In the genomic region with DNA sequence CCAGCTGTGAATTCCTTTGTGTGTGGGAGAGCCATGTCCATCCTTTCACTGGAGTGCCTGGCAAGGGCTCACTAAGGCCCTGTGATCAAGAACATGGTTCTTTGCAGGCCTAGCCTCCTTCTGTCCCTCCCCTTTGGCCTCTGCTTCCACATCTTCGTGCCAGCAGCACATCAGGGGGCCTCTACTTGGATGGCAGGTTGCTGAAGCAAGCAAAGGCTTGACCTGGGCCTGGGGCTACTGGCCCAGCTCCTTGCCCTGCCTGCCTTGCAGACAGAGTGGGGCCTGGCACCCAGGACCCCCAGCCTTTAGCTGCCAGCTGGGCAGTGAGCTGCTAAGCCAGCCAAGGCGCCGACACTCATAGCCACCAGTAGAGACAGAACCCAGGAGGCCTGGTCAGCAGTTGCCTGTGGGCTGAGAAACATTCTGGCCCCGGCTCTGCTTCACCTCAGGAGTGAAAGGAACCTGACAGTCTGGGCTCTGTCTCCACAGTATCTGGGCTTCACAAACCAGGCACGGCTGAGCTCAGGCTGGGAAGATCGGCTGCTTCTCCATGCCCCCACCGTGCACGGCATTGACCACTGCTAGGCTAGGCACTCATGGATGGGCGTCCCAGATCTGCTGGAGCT, we compare ENCODE assay signal across 13 mouse cellular contexts.
DNase-seq lines count a peak whose midpoint lies in the region; ATAC-seq and TF ChIP-seq lines count a peak whose summit lies in the region.
"Had no signal": no experiment of that assay in that cellular context is flagged by ENCODE, and none has a peak within 500 bp of the region (broad histone marks: within the 10 kb centered on the region; RNA-seq: fewer than 3 reads in every experiment).

No protein-coding gene starts in this region.

- no peak overlapping the region for H3K9ac ChIP-seq in hindbrain, embryonic 12.5 days
- peak overlapping the region; percentile 24; the same call in 1 of the 2 replicates for H3K9ac ChIP-seq in hindbrain, embryonic 14.5 days
- H3K9ac ChIP-seq: embryonic facial prominence, embryonic 15.5 days had no signal

- peaks cover 10% of the 10 kb centered on the region for H3K4me1 ChIP-seq in hindbrain, embryonic 10.5 days (replicated peaks)
- peaks cover 17% of the 10 kb centered on the region for H3K4me1 ChIP-seq in hindbrain, embryonic 12.5 days
- H3K4me1 ChIP-seq in hindbrain, embryonic 14.5 days (replicated peaks; ENCODE audit: control insufficient read depth, insufficient read depth, low read length), result peaks cover 10% of the 10 kb centered on the region; the same call in 1 of the 2 replicates
- H3K4me1 ChIP-seq: embryonic facial prominence, embryonic 15.5 days had no signal

- WGBS in hindbrain, embryonic 10.5 days, result 76% methylated on average over 9 of the region's 9 CpGs
- WGBS in hindbrain, embryonic 12.5 days, result 65% methylated on average over 9 of the region's 9 CpGs
- WGBS in hindbrain, embryonic 14.5 days, result 58% methylated on average over 9 of the region's 9 CpGs

- H3K36me3 ChIP-seq in hindbrain, embryonic 10.5 days, result no peaks in the 10 kb centered on the region
- no peaks in the 10 kb centered on the region for H3K36me3 ChIP-seq in hindbrain, embryonic 12.5 days
- H3K36me3 ChIP-seq in hindbrain, embryonic 14.5 days (replicated peaks; ENCODE audit: control insufficient read depth, insufficient read depth), result no peaks in the 10 kb centered on the region
- H3K36me3 ChIP-seq: embryonic facial prominence, embryonic 15.5 days had no signal

- H3K4me3 ChIP-seq in hindbrain, embryonic 10.5 days, result no peak overlapping the region
- H3K4me3 ChIP-seq in hindbrain, embryonic 12.5 days, result no peak overlapping the region
- H3K4me3 ChIP-seq in hindbrain, embryonic 14.5 days (replicated peaks; ENCODE audit: low read length), result no peak overlapping the region
- H3K4me3 ChIP-seq: embryonic facial prominence, embryonic 15.5 days; gastrocnemius, adult 2 months had no signal

- H3K9me3 ChIP-seq in hindbrain, embryonic 10.5 days, result no peaks in the 10 kb centered on the region
- H3K9me3 ChIP-seq in hindbrain, embryonic 12.5 days (replicated peaks), result no peaks in the 10 kb centered on the region
- no peaks in the 10 kb centered on the region for H3K9me3 ChIP-seq in hindbrain, embryonic 14.5 days (ENCODE audit: control insufficient read depth, low read length)
- H3K9me3 ChIP-seq: embryonic facial prominence, embryonic 15.5 days had no signal

- no peak for TF ChIP-seq POLR2A in brain, embryonic 14.5 days (IDR thresholded peaks at IDR 0.05; ENCODE audit: borderline replicate concordance, extremely low read depth, insufficient read depth, insufficient read length, poor library complexity, severe bottlenecking)

- no peaks in the 10 kb centered on the region for H3K27me3 ChIP-seq in hindbrain, embryonic 10.5 days (ENCODE audit: insufficient read depth, poor library complexity, severe bottlenecking)
- no peaks in the 10 kb centered on the region for H3K27me3 ChIP-seq in hindbrain, embryonic 12.5 days
- H3K27me3 ChIP-seq in hindbrain, embryonic 14.5 days (ENCODE audit: control insufficient read depth, insufficient read depth, low read length), result no peaks in the 10 kb centered on the region
- H3K27me3 ChIP-seq: embryonic facial prominence, embryonic 15.5 days had no signal

- H3K27ac ChIP-seq in hindbrain, embryonic 10.5 days, result peak overlapping the region; percentile 62
- no peak overlapping the region for H3K27ac ChIP-seq in hindbrain, embryonic 12.5 days
- no peak overlapping the region for H3K27ac ChIP-seq in hindbrain, embryonic 14.5 days
- H3K27ac ChIP-seq: embryonic facial prominence, embryonic 15.5 days; gastrocnemius, adult 2 months had no signal

- no peak for DNase-seq in hindbrain, embryonic 10.5 days (ENCODE audit: low spot score)
- DNase-seq in brain, embryonic 14.5 days (ENCODE audit: low read depth), result peak; percentile 52
- peak; percentile 78 for DNase-seq in cerebellum, adult 9-11 months
- DNase-seq in hindbrain, embryonic 14.5 days (ENCODE audit: low spot score), result no peak
- no peak for DNase-seq in B cell, adult 2 months
- no peak for DNase-seq in yolk sac, embryonic 10.5 days (ENCODE audit: low spot score)
- DNase-seq: gastrocnemius, adult 2 months; layer of hippocampus, adult 9-11 months; right cerebral cortex, postnatal 14 days had no signal

- no peak for ATAC-seq in hindbrain, embryonic 12.5 days (ENCODE audit: low FRiP score)
- ATAC-seq in hindbrain, embryonic 14.5 days (ENCODE audit: low FRiP score), result no peak
- no peak for ATAC-seq in inflammation-experienced regulatory T-cells, adult 6 months
- ATAC-seq: lung, postnatal 0 days had no signal

- TF ChIP-seq CTCF in brain, embryonic 14.5 days (IDR thresholded peaks at IDR 0.05; ENCODE audit: borderline replicate concordance, extremely low read depth, insufficient read depth, insufficient read length), result no peak

- H3K4me2 ChIP-seq in hindbrain, embryonic 12.5 days (replicated peaks), result no peak overlapping the region
- no peak overlapping the region for H3K4me2 ChIP-seq in hindbrain, embryonic 14.5 days (replicated peaks)
- H3K4me2 ChIP-seq: embryonic facial prominence, embryonic 15.5 days had no signal

Comparison
In these comparisons a context has a peak if more than half of its experiments do, and no peak if none do; other contexts are left out.
1. DNase-seq: peak in brain, embryonic 14.5 days (single experiment) and cerebellum, adult 9-11 months (single experiment); none in hindbrain, embryonic 10.5 days (single experiment), hindbrain, embryonic 14.5 days (single experiment), B cell, adult 2 months (0 of 2) and yolk sac, embryonic 10.5 days (single experiment).